Mouse (Mus musculus) MEL (cell line): ENCODE measurements around the gene Pak6. TPM values are rescaled to one million over a fixed set of nuclear protein-coding genes. Genes with fewer than 3 reads are reported as not detected.

Experiments used
- DNase-seq: peaks from one replicate; pipeline ENCODE4 v3.0.0; 2011; ENCODE audit warnings: low read depth, low spot score
- H3K27ac ChIP-seq: 2 replicates; pipeline ENCODE4 v1.5.1; 2012; ENCODE audit warnings: low read depth, mild to moderate bottlenecking, control low read depth, low read length, moderate library complexity; ENCODE audit not compliant: control insufficient read depth
- H3K27me3 ChIP-seq, 2 experiments: fragments of 150-350 bp in 1 of 2; sonication (generic) in 1 of 2; 2 replicates each; pipeline ENCODE4 v1.6.1; 2012; ENCODE audit warnings: low read length in 2 of 2, mild to moderate bottlenecking in 2 of 2, improper control_type of control experiment in 1 of 2, moderate library complexity in 1 of 2; ENCODE audit not compliant: insufficient read depth in 2 of 2, control insufficient read depth in 1 of 2
- H3K36me3 ChIP-seq, 2 experiments: 2 replicates each; pipeline ENCODE4 v1.6.1; 2012 to 2014; ENCODE audit warnings: low read length in 2 of 2, improper control_type of control experiment in 1 of 2, inconsistent platforms in 1 of 2, mild to moderate bottlenecking in 1 of 2; ENCODE audit not compliant: insufficient read depth in 2 of 2, control insufficient read depth in 1 of 2
- H3K4me1 ChIP-seq, 2 experiments: fragments of 150-350 bp in 1 of 2; sonication (generic) in 1 of 2; 2 replicates each; pipeline ENCODE4 v1.6.1; 2012; ENCODE audit warnings: low read length in 2 of 2, improper control_type of control experiment in 1 of 2, mild to moderate bottlenecking in 1 of 2; ENCODE audit not compliant: insufficient read depth in 2 of 2, control insufficient read depth in 1 of 2
- H3K4me3 ChIP-seq, 2 experiments: fragments of 150-350 bp in 1 of 2; sonication (generic) in 1 of 2; 2 replicates each; pipeline ENCODE4 v1.5.1; 2012; ENCODE audit warnings: low read depth in 2 of 2, low read length in 2 of 2, mild to moderate bottlenecking in 2 of 2, moderate library complexity in 2 of 2, control low read depth in 1 of 2, improper control_type of control experiment in 1 of 2; ENCODE audit not compliant: control insufficient read depth in 1 of 2, insufficient read depth in 1 of 2
- H3K79me2 ChIP-seq: 2 replicates; pipeline ENCODE4 v1.6.1; 2012; ENCODE audit warnings: mild to moderate bottlenecking, low read length, moderate library complexity; ENCODE audit not compliant: control insufficient read depth, poor library complexity, insufficient read depth
- H3K9ac ChIP-seq: 2 replicates; pipeline ENCODE4 v1.6.1; 2012; ENCODE audit warnings: low read depth, mild to moderate bottlenecking, control low read depth, low read length, moderate library complexity; ENCODE audit not compliant: control insufficient read depth, poor library complexity, severe bottlenecking
- H3K9me3 ChIP-seq: fragments of 150-350 bp; sonication (generic); replicated peaks from 2 replicates; pipeline ENCODE4 v1.6.1; 2012; ENCODE audit warnings: mild to moderate bottlenecking, low read length, improper control_type of control experiment, moderate library complexity; ENCODE audit not compliant: insufficient read depth
- BHLHE40 ChIP-seq: IDR thresholded peaks from 2 replicates; pipeline ENCODE4 v1.6.1; 2012; ENCODE audit warnings: low read depth, mild to moderate bottlenecking, inconsistent platforms, low read length, improper control_type of control experiment, borderline replicate concordance
- CHD1 ChIP-seq: IDR thresholded peaks from 2 replicates; pipeline ENCODE4 v1.6.1; 2012; ENCODE audit warnings: low read depth, mild to moderate bottlenecking, inconsistent platforms, low read length, improper control_type of control experiment
- CHD2 ChIP-seq: IDR thresholded peaks from 2 replicates; pipeline ENCODE4 v1.6.1; 2011; ENCODE audit warnings: low read length, improper control_type of control experiment
- CTCF ChIP-seq, 3 experiments: IDR thresholded peaks in 2 of 3; conservative IDR thresholded peaks in 1 of 3; 2 replicates each; pipeline ENCODE4 v1.5.1; 2011 to 2012; ENCODE audit warnings: low read length in 3 of 3, low read depth in 2 of 3, mild to moderate bottlenecking in 2 of 3, improper control_type of control experiment in 1 of 3, inconsistent platforms in 1 of 3, mixed read lengths in 1 of 3, moderate library complexity in 1 of 3; ENCODE audit not compliant: control insufficient read depth in 1 of 3, insufficient read depth in 1 of 3, poor library complexity in 1 of 3, severe bottlenecking in 1 of 3
- EP300 ChIP-seq, 2 experiments: IDR thresholded peaks; 2 replicates each; pipeline ENCODE4 v1.6.1; 2011; ENCODE audit warnings: improper control_type of control experiment in 2 of 2, low read length in 2 of 2, low read depth in 1 of 2, mild to moderate bottlenecking in 1 of 2
- ETS1 ChIP-seq: IDR thresholded peaks from 2 replicates; pipeline ENCODE4 v1.6.1; 2012; ENCODE audit warnings: low read depth, mild to moderate bottlenecking, inconsistent platforms, low read length, improper control_type of control experiment, moderate library complexity
- GABPA ChIP-seq: IDR thresholded peaks from 2 replicates; pipeline ENCODE4 v1.6.1; 2012; ENCODE audit warnings: low read depth, mild to moderate bottlenecking, inconsistent platforms, low read length, improper control_type of control experiment, moderate library complexity
- HCFC1 ChIP-seq: IDR thresholded peaks from 2 replicates; pipeline ENCODE4 v1.6.1; 2012; ENCODE audit warnings: low read depth, mild to moderate bottlenecking, inconsistent platforms, low read length, improper control_type of control experiment, moderate library complexity
- KAT2A ChIP-seq: conservative IDR thresholded peaks from 2 replicates; pipeline ENCODE4 v1.6.1; 2012; ENCODE audit warnings: low read depth, low read length, improper control_type of control experiment, inconsistent platforms
- MAFK ChIP-seq: IDR thresholded peaks from 2 replicates; pipeline ENCODE4 v1.6.1; 2011; ENCODE audit warnings: low read depth, mild to moderate bottlenecking, low read length, improper control_type of control experiment, borderline replicate concordance
- MAZ ChIP-seq: IDR thresholded peaks from 2 replicates; pipeline ENCODE4 v1.6.1; 2012; ENCODE audit warnings: low read depth, mild to moderate bottlenecking, inconsistent platforms, low read length, improper control_type of control experiment
- MEF2A ChIP-seq: IDR thresholded peaks from 2 replicates; pipeline ENCODE4 v1.6.1; 2014; ENCODE audit warnings: low read depth, mild to moderate bottlenecking, inconsistent platforms, low read length, improper control_type of control experiment; ENCODE audit not compliant: poor library complexity, insufficient replicate concordance, severe bottlenecking; ENCODE audit errors: extremely low read depth
- MXI1 ChIP-seq: IDR thresholded peaks from 2 replicates; pipeline ENCODE4 v1.6.1; 2011; ENCODE audit warnings: mild to moderate bottlenecking, low read depth, low read length, improper control_type of control experiment
- MYB ChIP-seq: IDR thresholded peaks from 2 replicates; pipeline ENCODE4 v1.6.1; 2011; ENCODE audit warnings: mild to moderate bottlenecking, low read depth, low read length, improper control_type of control experiment
- MYC ChIP-seq: IDR thresholded peaks from 2 replicates; pipeline ENCODE4 v1.6.1; 2011; ENCODE audit warnings: low read depth, mild to moderate bottlenecking, low read length, improper control_type of control experiment, moderate library complexity
- NELFE ChIP-seq: IDR thresholded peaks from 2 replicates; pipeline ENCODE4 v1.6.1; 2011; ENCODE audit warnings: low read depth, low read length, improper control_type of control experiment
- NRF1 ChIP-seq: IDR thresholded peaks from 2 replicates; pipeline ENCODE4 v1.6.1; 2014; ENCODE audit warnings: low read depth, mild to moderate bottlenecking, inconsistent platforms, low read length, improper control_type of control experiment, moderate library complexity; ENCODE audit not compliant: poor library complexity, insufficient read depth, severe bottlenecking
- POLR2A ChIP-seq, 2 experiments: IDR thresholded peaks; 2 replicates each; pipeline ENCODE4 v1.6.1; 2011 to 2012; ENCODE audit warnings: low read length in 2 of 2, mild to moderate bottlenecking in 2 of 2, control low read depth in 1 of 2, improper control_type of control experiment in 1 of 2, low read depth in 1 of 2, moderate library complexity in 1 of 2; ENCODE audit not compliant: control insufficient read depth in 1 of 2, insufficient read depth in 1 of 2, poor library complexity in 1 of 2
- POLR2AphosphoS2 ChIP-seq: IDR thresholded peaks from 2 replicates; pipeline ENCODE4 v1.6.1; 2011; ENCODE audit warnings: low read length, improper control_type of control experiment
- POLR2AphosphoS5 ChIP-seq: IDR thresholded peaks from 2 replicates; pipeline ENCODE4 v1.6.1; 2012; ENCODE audit warnings: low read depth, borderline replicate concordance, mild to moderate bottlenecking, inconsistent platforms, low read length, moderate library complexity, mixed read lengths
- RAD21 ChIP-seq: IDR thresholded peaks from 2 replicates; pipeline ENCODE4 v1.6.1; 2011; ENCODE audit warnings: mild to moderate bottlenecking, low read depth, low read length, improper control_type of control experiment
- RCOR1 ChIP-seq: IDR thresholded peaks from 2 replicates; pipeline ENCODE4 v1.6.1; 2012; ENCODE audit warnings: low read depth, mild to moderate bottlenecking, inconsistent platforms, low read length, improper control_type of control experiment
- SMC3 ChIP-seq: IDR thresholded peaks from 2 replicates; pipeline ENCODE4 v1.6.1; 2011; ENCODE audit warnings: low read depth, low read length, improper control_type of control experiment
- TAL1 ChIP-seq: IDR thresholded peaks from 2 replicates; pipeline ENCODE4 v1.6.1; 2012; ENCODE audit warnings: mild to moderate bottlenecking, inconsistent platforms, low read length, moderate library complexity, mixed read lengths
- TBP ChIP-seq: IDR thresholded peaks from 2 replicates; pipeline ENCODE4 v1.8.0; 2011; ENCODE audit warnings: low read depth, low read length, improper control_type of control experiment
- TCF12 ChIP-seq: IDR thresholded peaks from 2 replicates; pipeline ENCODE4 v1.6.1; 2014; ENCODE audit warnings: low read depth, mild to moderate bottlenecking, inconsistent platforms, low read length, improper control_type of control experiment, moderate library complexity
- UBTF ChIP-seq: IDR thresholded peaks from 2 replicates; pipeline ENCODE4 v1.6.1; 2012; ENCODE audit warnings: low read depth, mild to moderate bottlenecking, inconsistent platforms, low read length, improper control_type of control experiment, moderate library complexity, borderline replicate concordance; ENCODE audit not compliant: insufficient read depth
- USF1 ChIP-seq: IDR thresholded peaks from 2 replicates; pipeline ENCODE4 v1.6.1; 2014; ENCODE audit warnings: low read depth, mild to moderate bottlenecking, inconsistent platforms, low read length, improper control_type of control experiment, moderate library complexity
- USF2 ChIP-seq, 2 experiments: IDR thresholded peaks; 2 replicates each; pipeline ENCODE4 v1.6.1; 2011 to 2012; ENCODE audit warnings: improper control_type of control experiment in 2 of 2, low read length in 2 of 2, borderline replicate concordance in 1 of 2, inconsistent platforms in 1 of 2, low read depth in 1 of 2, mild to moderate bottlenecking in 1 of 2; ENCODE audit not compliant: insufficient read depth in 1 of 2
- ZNF384 ChIP-seq: IDR thresholded peaks from 2 replicates; pipeline ENCODE4 v1.6.1; 2012; ENCODE audit warnings: low read depth, mild to moderate bottlenecking, inconsistent platforms, low read length, improper control_type of control experiment
- polyA plus RNA-seq, 2 experiments: library from polyadenylated mRNA; stranded (reverse) in 1 of 2; unstranded in 1 of 2; fragments of >175 nt in 1 of 2; fragments of >200 nt in 1 of 2; gene quantifications; 2 replicates each; pipeline versions ENCODE4 v1.2.1 to v1.2.4; 2012; ENCODE audit warnings: low replicate concordance in 2 of 2, low read depth in 1 of 2; ENCODE audit not compliant: insufficient read length in 2 of 2, insufficient read depth in 1 of 2, missing spikeins in 1 of 2
- total RNA-seq: library from RNA; depleted of rRNA; stranded (reverse); fragments of 300-350 nt; gene quantifications from 2 replicates; pipeline ENCODE4 v1.2.3, GENCODE M21; 2012

Gene Pak6
- total and polyA plus RNA-seq, 3 experiments = 25.4 to 25.9 TPM; not detected in 1

DNA sequence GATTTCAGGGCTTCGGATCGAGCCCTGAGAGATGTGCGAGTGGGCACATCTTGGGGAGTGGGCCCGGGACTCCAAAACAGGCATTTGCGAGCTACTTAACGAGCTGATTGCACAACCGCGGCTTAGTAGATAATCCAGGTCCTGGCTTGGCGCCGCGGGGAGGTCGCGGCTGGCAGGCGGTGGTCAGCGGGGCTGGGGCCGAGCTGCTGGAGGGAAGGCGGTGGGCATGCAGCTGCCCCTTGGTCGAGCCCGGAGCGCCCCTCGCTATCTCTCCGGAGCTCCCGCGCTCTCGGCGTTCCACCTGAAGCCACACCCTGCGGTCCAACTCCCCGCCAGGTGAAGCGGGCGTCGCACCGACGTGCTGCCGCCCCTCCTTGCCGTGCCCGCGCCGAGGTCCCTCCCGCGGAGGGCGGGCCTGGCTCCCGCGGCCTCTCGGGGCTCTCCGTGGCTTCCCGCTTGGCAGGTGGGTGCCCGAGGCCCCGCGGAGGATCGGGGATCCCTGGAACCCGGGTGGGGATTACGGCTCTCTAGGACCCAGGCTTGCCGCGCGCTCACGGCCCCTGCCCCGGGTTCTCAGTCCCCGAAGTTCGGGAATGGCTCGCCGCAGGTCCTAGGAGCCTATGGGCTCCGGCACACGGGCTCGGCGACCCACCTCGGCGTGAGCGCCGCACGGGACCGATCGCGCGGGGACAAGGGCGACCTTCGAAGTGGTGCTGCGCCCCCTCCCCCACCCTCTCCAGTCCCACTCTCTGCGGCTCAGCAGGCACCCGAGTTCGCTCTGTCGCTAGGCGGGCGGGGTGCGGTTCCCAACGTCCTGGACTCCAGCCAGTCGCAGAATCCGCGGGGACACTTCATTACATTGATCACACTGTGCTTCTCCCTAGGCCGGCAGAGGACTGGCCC lies 14.0 kb downstream of the Pak6 start:
- no peak for TF ChIP-seq MAFK
- TF ChIP-seq POLR2A (IDR thresholded peaks at IDR 0.05; ENCODE audit: control insufficient read depth in 1 of 2, insufficient read depth in 1 of 2, low read depth in 1 of 2, low read length in 2 of 2, poor library complexity in 1 of 2) = no peak
- no peak for TF ChIP-seq CHD2
- no peak for TF ChIP-seq HCFC1
- no peak for TF ChIP-seq ZNF384
- TF ChIP-seq RAD21 = no peak
- TF ChIP-seq CTCF (IDR thresholded peaks at IDR 0.05 in 2 of 3, conservative IDR thresholded peaks at IDR 0.05 in 1 of 3; ENCODE audit: control insufficient read depth in 1 of 3, insufficient read depth in 1 of 3, low read depth in 2 of 3, low read length in 3 of 3, poor library complexity in 1 of 3, severe bottlenecking in 1 of 3) = no peak
- no peak for TF ChIP-seq SMC3
- TF ChIP-seq BHLHE40 = no peak
- TF ChIP-seq MEF2A = no peak
- no peak for TF ChIP-seq USF2 (IDR thresholded peaks at IDR 0.05; ENCODE audit: borderline replicate concordance in 1 of 2, insufficient read depth in 1 of 2, low read depth in 1 of 2, low read length in 2 of 2)
- no peak for TF ChIP-seq GABPA
- TF ChIP-seq NELFE = no peak
- no peak for TF ChIP-seq UBTF
- no peak for TF ChIP-seq NRF1
- no peak for TF ChIP-seq MXI1
- no peak for TF ChIP-seq MYB
- no peak for TF ChIP-seq TBP
- Histone ChIP-seq H3K27me3 (no peaks in the 10 kb centered on the region), H3K4me3 (no peak overlapping the region), H3K36me3 (peaks cover 0 to 3% of the 10 kb centered on the region in 2 experiments; a peak in 1 of 4 replicates), H3K9ac (no peak overlapping the region), H3K27ac (no peak overlapping the region), H3K79me2 (no peaks in the 10 kb centered on the region), H3K4me1 (0 out of 4 replicates have a peak, but pooled peaks cover 0 to 2% of the 10 kb centered on the region in 2 experiments), H3K9me3 (no peaks in the 10 kb centered on the region)
- no peak for DNase-seq

DNA sequence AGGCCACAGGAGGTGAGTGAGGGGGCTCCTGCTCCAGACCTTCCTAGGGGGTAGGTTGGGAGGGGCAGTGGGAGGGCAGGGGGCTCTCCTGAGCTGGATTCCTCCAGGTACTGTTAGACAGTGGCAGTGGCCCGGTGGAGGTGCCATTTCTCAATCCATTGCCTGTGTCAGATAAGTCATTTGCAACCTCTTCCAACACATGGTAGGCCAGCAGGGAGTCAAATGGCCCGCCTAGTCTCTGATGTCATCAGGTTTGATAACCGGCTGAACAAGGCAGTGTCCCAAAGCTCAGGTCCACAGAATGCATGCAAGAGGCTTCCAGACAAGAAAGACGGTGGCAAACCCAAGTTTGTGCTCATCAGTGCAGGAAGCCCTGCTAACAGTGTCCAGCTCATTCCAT lies 14.7 kb downstream of the Pak6 start:
- H3K4me3 ChIP-seq = no peak overlapping the region
- no peak overlapping the region for H3K27ac ChIP-seq
- 0 out of 4 replicates have a peak, but pooled peaks cover 0 to 4% of the 10 kb centered on the region in 2 experiments for H3K4me1 ChIP-seq
- no peaks in the 10 kb centered on the region for H3K79me2 ChIP-seq
- no peaks in the 10 kb centered on the region for H3K9me3 ChIP-seq
- no peak for DNase-seq
- no peaks in the 10 kb centered on the region for H3K27me3 ChIP-seq
- H3K9ac ChIP-seq = no peak overlapping the region
- peaks cover 0 to 5% of the 10 kb centered on the region in 2 experiments; a peak in 1 of 4 replicates for H3K36me3 ChIP-seq
- TF ChIP-seq CHD1 (no peak), TAL1 (no peak), TCF12 (no peak), POLR2AphosphoS2 (no peak), MYC (no peak), MAZ (no peak), POLR2AphosphoS5 (no peak), KAT2A (no peak), USF1 (no peak), ETS1 (no peak), EP300 (IDR thresholded peaks at IDR 0.05; ENCODE audit: low read depth in 1 of 2, low read length in 2 of 2) (no peak), MYB (no peak), RCOR1 (no peak), ZNF384 (no peak), RAD21 (no peak), GABPA (no peak)
